Mouse (Mus musculus) heart, postnatal 0 days (tissue): ENCODE data around the gene Prdm2. TPM values are rescaled to one million over a fixed set of nuclear protein-coding genes. Genes with fewer than 3 reads are reported as not detected.

Experiments
- ATAC-seq: fragments of 200-750 bp; cut with Nextera tagmentation; 2 replicates; pipeline ENCODE4 v1.8.0; 2017; ENCODE audit warnings: low read depth, moderate number of reproducible peaks, moderate library complexity; ENCODE audit not compliant: insufficient read depth
- DNase-seq: peaks from one replicate; pipeline ENCODE4 v3.0.0-alpha.2; 2016; ENCODE audit warnings: low spot score
- H3K27ac ChIP-seq: fragments of 300-500 bp; sonication (generic); 2 replicates; pipeline ENCODE4 v1.5.1; 2014; ENCODE audit warnings: low read depth, mild to moderate bottlenecking
- H3K27me3 ChIP-seq: fragments of 300-500 bp; sonication (generic); 2 replicates; pipeline ENCODE4 v1.6.1; 2014; ENCODE audit warnings: low read length, mixed read lengths; ENCODE audit not compliant: control insufficient read depth, insufficient read depth
- H3K36me3 ChIP-seq: fragments of 300-500 bp; sonication (generic); replicated peaks from 2 replicates; pipeline ENCODE4 v1.6.1; 2014; ENCODE audit warnings: low read length, mixed read lengths; ENCODE audit not compliant: control insufficient read depth, insufficient read depth
- H3K4me1 ChIP-seq: fragments of 300-500 bp; sonication (generic); 2 replicates; pipeline ENCODE4 v1.6.1; 2014; ENCODE audit warnings: antibody characterized with exemption; ENCODE audit not compliant: control insufficient read depth, insufficient read depth
- H3K4me2 ChIP-seq: fragments of 300-500 bp; sonication (generic); 2 replicates; pipeline ENCODE4 v1.6.1; 2014; ENCODE audit warnings: low read depth, mild to moderate bottlenecking, low read length, moderate library complexity
- H3K4me3 ChIP-seq: fragments of 300-500 bp; sonication (generic); 2 replicates; pipeline ENCODE4 v1.5.1; 2014; ENCODE audit warnings: low read depth, low read length
- H3K9ac ChIP-seq: fragments of 300-500 bp; sonication (generic); replicated peaks from 2 replicates; pipeline ENCODE4 v1.6.1; 2014; ENCODE audit warnings: low read depth, low read length, mixed read lengths
- H3K9me3 ChIP-seq: fragments of 300-500 bp; sonication (generic); replicated peaks from 2 replicates; pipeline ENCODE4 v1.6.1; 2016; ENCODE audit warnings: low read length; ENCODE audit not compliant: control insufficient read depth
- CTCF ChIP-seq: IDR thresholded peaks from 2 replicates; pipeline ENCODE4 v1.5.1; 2016; ENCODE audit warnings: antibody characterized with exemption, control low read depth, low read depth
- EP300 ChIP-seq: IDR thresholded peaks from 2 replicates; pipeline ENCODE4 v1.6.1; 2016; ENCODE audit warnings: antibody characterized with exemption, low read depth
- WGBS: fragments of 180-500 bp; shearing (Covaris S2); extraction: QIAGEN DNeasy Blood & Tissue Kit; methylation state at CpG from one replicate; pipeline ENCODE4 v1.1.7; 2014; 5-methylcytosine and 5-hydroxymethylcytosine counted together
- polyA plus RNA-seq: library from polyadenylated mRNA; unstranded; fragments of >200 nt; fragmentation: Nextera tagmentation; extraction: Ambion mirVana; gene quantifications from 2 replicates; pipeline ENCODE4 v1.2.1, GENCODE M21; 2015
- total RNA-seq: library from RNA; depleted of rRNA; stranded (reverse); fragments of >200 nt; gene quantifications from 2 replicates; pipeline ENCODE4 v1.2.3, GENCODE M21; 2014; ENCODE audit warnings: low replicate concordance

Gene Prdm2
- total and polyA plus RNA-seq, 2 experiments from 2014 or later, result 5.5 to 5.8 TPM

DNA sequence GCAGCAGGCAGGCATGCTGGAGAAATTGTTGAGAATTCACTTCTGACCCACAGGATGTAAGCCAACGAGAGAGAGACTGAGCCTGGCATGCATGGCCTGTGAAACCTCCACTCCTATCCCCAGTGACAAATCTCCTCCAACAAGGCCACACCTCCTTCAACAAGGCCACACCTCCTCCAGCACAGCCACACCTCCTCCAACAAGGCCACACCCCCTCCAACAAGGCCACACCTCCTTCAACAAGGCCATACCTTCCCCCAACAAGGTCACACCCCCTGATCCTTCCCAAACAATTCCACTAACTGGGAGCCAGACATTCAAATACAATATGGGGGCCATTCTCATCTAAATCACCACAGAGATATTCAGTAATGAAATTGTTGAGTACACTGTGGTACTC lies 40.6 kb upstream of the Prdm2 start:
- H3K4me2 ChIP-seq, result no peak overlapping the region
- no peak overlapping the region for H3K27ac ChIP-seq
- ATAC-seq, result no peak
- H3K9me3 ChIP-seq, result no peaks in the 10 kb centered on the region
- no peak for DNase-seq
- no peaks in the 10 kb centered on the region for H3K27me3 ChIP-seq
- TF ChIP-seq EP300, result no peak
- TF ChIP-seq CTCF, result no peak
- H3K4me3 ChIP-seq, result no peak overlapping the region
- no peaks in the 10 kb centered on the region for H3K4me1 ChIP-seq
- no peaks in the 10 kb centered on the region for H3K36me3 ChIP-seq
- WGBS, result 78% methylated on average over 1 of the region's 1 CpGs
- no peak overlapping the region for H3K9ac ChIP-seq

GRCm38 (mm10) chr4:143248050-143248449 lies 35.3 kb upstream of the Prdm2 start:
- Histone ChIP-seq H3K4me1 (no peaks in the 10 kb centered on the region), H3K9ac (no peak overlapping the region), H3K4me2 (no peak overlapping the region), H3K27me3 (no peaks in the 10 kb centered on the region), H3K4me3 (no peak overlapping the region), H3K36me3 (no peaks in the 10 kb centered on the region), H3K27ac (no peak overlapping the region), H3K9me3 (no peaks in the 10 kb centered on the region)
- WGBS, result 78% methylated on average over 5 of the region's 5 CpGs
- TF ChIP-seq CTCF (peak; percentile 27; the same call in 1 of the 2 replicates), EP300 (no peak)
- DNase-seq, result no peak
- no peak for ATAC-seq

DNA sequence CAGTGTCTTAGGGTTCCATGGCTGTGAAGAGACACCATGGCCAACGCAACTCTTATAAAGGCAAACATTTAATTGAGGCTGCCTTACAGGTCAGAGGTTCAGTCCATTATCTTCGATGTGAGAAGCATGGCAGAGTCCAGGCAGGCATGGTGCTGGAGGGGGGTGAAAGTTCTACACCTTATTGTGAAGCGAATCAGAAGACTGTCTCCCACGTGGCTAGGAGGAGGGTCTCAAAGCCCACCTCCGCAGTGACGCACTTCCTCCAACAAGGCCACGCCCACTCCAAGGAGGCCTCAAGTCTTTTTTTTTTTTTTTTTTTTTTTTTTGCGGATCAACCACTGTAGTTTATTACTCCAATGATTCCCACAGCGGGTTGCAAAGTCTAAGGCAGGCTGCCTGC lies 28.5 kb upstream of the Prdm2 start:
- no peak overlapping the region for H3K4me3 ChIP-seq
- no peak for TF ChIP-seq EP300
- TF ChIP-seq CTCF, result no peak
- no peaks in the 10 kb centered on the region for H3K4me1 ChIP-seq
- no peaks in the 10 kb centered on the region for H3K9me3 ChIP-seq
- no peak for ATAC-seq
- no peak overlapping the region for H3K4me2 ChIP-seq
- no peak for DNase-seq
- H3K27me3 ChIP-seq, result no peaks in the 10 kb centered on the region
- 73% methylated on average over 9 of the region's 9 CpGs for WGBS
- H3K9ac ChIP-seq, result no peak overlapping the region
- no peak overlapping the region for H3K27ac ChIP-seq
- no peaks in the 10 kb centered on the region for H3K36me3 ChIP-seq

GRCm38 (mm10) chr4:143239615-143240201 lies 26.9 kb upstream of the Prdm2 start:
- Histone ChIP-seq H3K4me3 (no peak overlapping the region), H3K9ac (no peak overlapping the region), H3K4me2 (no peak overlapping the region), H3K36me3 (no peaks in the 10 kb centered on the region), H3K27ac (no peak overlapping the region), H3K9me3 (no peaks in the 10 kb centered on the region), H3K4me1 (no peaks in the 10 kb centered on the region), H3K27me3 (no peaks in the 10 kb centered on the region)
- TF ChIP-seq CTCF (no peak), EP300 (no peak)
- no peak for ATAC-seq
- WGBS, result 82% methylated on average over 9 of the region's 9 CpGs
- no peak for DNase-seq

DNA sequence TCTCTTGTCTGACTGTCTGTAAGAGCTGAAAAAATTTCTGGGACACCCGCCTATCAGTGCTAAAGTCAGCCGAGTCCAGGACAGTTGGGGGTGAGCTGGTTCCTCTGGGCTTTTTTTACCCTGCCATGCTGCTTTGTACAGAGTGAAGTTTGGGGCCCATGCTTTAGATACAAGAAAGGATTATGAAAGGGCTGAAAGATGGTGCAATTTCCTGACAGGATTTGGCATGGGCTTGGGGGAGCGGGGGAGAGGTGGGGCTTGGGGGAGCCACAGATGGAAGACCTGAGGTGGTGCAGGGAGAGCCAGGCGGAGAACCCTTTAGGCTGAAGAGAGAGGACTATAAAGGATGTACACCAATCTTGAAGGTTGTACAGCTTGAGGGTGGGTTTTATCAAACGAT lies 26.3 kb upstream of the Prdm2 start:
- Histone ChIP-seq H3K4me1 (no peaks in the 10 kb centered on the region), H3K9ac (no peak overlapping the region), H3K4me3 (no peak overlapping the region), H3K9me3 (0 out of 2 replicates have a peak, but pooled peaks cover 4% of the 10 kb centered on the region), H3K4me2 (no peak overlapping the region), H3K27ac (no peak overlapping the region), H3K36me3 (no peaks in the 10 kb centered on the region), H3K27me3 (no peaks in the 10 kb centered on the region)
- ATAC-seq (no peak), DNase-seq (no peak)
- 85% methylated on average over 5 of the region's 5 CpGs for WGBS
- no peak for TF ChIP-seq EP300
